Mouse (Mus musculus): Measurements from ENCODE around the gene Foxn3. TPM values are rescaled to one million over a fixed set of nuclear protein-coding genes. Genes with fewer than 3 reads are reported as not detected.

The Foxn3 gene
- total RNA-seq, 2 experiments from 2014 or later, result 49.9 to 51.2 TPM

- no peak for DNase-seq (ENCODE audit: low spot score in 2 of 2)
- intact Hi-C loops (cut with DNase I), result no loop called here
These were observed 244.2 kb downstream of the Foxn3 start for GRCm38 (mm10) chr12:99319171-99319570.

DNA sequence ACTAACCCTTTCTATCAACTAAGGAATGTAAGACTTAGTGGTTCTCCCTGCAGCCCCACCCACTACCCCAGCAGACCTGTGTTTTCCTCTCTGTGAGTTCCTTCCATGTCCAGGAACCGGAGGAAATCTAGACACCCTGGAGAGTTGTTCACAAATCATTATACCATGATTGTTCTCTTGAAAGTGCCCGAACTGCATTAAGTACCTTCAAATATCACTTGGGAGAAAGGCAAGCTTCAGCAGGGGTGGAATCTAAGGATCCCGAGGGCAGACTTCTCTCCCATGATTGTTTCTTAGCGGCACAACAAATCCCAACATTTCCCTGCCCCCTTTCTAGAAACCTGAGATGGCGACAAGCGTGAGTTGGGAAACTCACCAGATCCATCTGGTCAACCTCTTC lies 247.5 kb downstream of the Foxn3 start:
- intact Hi-C loops (cut with DNase I), result no loop called here
- DNase-seq (ENCODE audit: low spot score in 2 of 2), result no peak

DNA sequence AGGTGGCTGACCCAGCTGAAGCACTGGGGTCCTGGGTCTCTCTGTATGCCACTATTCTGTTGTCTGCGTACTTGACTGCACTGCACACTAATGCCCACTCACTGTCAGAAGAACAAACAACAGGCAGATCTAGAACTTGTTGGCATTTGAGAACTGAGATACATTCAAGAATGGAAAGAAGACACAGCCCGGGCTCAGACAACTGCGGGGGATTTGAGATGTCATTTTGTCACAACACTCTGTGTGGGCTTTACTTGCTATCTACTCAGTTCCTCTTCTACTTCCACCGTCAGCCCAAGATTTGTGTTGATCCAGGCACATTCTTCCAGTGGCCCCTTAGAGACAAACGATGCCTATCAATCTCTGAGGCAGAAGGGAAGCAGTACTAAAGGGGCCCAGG lies 248.6 kb downstream of the Foxn3 start:
- intact Hi-C loops (cut with DNase I), result no loop called here
- DNase-seq (ENCODE audit: low spot score in 2 of 2), result no peak

- intact Hi-C loops (cut with DNase I), result no loop called here
These were observed 252.1 kb downstream of the Foxn3 start for GRCm38 (mm10) chr12:99311303-99311702.

DNA sequence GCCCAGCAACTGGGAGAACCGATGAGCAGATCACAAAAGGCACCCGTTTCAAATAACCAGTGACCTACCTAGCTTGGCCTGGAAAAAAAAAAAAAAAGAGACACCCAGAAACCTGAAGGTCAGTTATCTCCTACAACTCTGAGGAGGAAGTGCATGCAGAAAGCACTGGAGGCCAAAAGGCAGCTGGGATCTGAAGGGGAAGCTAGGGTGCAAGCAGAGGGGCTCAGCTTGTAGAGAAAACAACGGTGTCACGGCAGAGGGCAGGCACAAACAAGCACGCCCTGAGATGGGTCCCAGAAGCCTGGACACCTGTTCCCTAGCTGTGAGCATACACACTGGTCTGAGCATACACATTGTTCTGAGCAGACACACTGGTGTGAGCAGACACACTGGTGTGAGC lies 253.4 kb downstream of the Foxn3 start:
- DNase-seq (ENCODE audit: low spot score in 2 of 2), result no peak
- intact Hi-C loops (cut with DNase I), result no loop called here

More at GRCm38 (mm10) chr12:99311303-99311702, 252.1 kb downstream of the Foxn3 start:
- no peak for DNase-seq (ENCODE audit: low spot score in 2 of 2)

- intact Hi-C loops (cut with DNase I), result no loop called here
- DNase-seq (ENCODE audit: low spot score in 2 of 2), result no peak
These were observed 254.8 kb downstream of the Foxn3 start for GRCm38 (mm10) chr12:99308541-99309089.

GRCm38 (mm10) chr12:99306536-99307204 lies 256.7 kb downstream of the Foxn3 start:
- no peak for DNase-seq (ENCODE audit: low spot score in 2 of 2)
- intact Hi-C loops (cut with DNase I), result no loop called here

GRCm38 (mm10) chr12:99305784-99306535 lies 257.4 kb downstream of the Foxn3 start:
- DNase-seq (ENCODE audit: low spot score in 2 of 2), result no peak

DNA sequence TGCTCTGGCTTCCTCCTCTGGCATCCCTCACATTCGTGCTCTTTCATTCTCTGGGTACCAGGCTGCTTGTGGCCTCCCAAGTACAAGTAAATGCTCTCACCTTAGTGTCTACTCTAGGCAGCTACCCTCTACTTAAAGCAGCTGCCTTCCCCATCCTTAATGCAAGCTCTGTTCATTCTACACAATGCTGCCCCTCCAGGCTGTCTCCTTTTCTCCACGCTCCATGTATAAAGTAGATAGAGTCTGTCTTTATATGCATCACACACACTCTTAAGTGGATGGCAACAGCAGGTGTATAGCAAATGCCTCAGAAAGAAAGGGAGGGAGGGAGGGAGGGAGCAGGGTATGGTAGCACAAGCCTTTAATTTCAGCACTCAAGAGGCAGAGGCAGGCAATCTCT lies 258.1 kb downstream of the Foxn3 start:
- intact Hi-C loops (cut with DNase I), result no loop called here
- no peak for DNase-seq (ENCODE audit: low spot score in 2 of 2)

More at GRCm38 (mm10) chr12:99305784-99306535, 257.4 kb downstream of the Foxn3 start:
- intact Hi-C loops (cut with DNase I), result no loop called here

DNA sequence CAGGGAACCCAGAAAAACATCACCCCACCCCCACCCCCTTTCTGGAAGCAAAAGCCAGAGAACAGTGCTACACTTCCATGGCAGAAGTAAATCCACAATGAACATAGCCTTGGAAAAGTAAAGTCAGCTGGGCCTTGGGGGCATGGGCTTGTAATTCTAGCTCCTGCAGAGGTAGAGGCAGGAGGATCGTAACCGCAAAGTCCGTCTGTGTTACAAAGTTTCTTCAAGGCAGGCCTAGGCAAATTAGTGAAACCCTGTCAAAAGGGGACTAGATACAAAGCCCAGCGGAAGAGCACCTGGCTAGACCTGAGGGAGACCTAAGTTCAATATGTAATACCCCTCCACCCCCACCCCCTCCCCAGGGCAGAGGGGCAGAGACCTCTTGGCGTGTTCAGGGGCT lies 259.3 kb downstream of the Foxn3 start:
- no peak for DNase-seq (ENCODE audit: low spot score in 2 of 2)
- intact Hi-C loops (cut with DNase I), result no loop called here

DNA sequence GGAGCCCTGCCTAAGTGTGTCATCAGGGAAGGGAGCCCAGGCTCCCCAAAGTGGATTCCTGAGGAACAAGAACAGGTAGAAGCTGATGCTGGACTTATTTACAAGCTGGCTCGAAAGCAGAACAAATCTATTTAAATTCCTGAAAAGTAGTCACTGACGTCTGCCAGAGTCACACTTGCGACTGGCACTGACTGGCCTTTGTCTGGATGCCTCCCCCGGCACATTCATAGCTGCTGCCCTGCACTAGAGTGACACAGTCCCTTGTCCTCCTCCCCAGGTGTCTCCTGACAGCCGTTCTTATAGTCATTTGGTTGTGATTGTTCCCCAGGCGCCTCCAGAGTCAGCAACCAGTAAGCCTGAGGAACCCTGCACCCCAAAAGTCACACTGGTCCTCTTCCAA lies 259.8 kb downstream of the Foxn3 start:
- intact Hi-C loops (cut with DNase I), result no loop called here
- no peak for DNase-seq (ENCODE audit: low spot score in 2 of 2)

DNA sequence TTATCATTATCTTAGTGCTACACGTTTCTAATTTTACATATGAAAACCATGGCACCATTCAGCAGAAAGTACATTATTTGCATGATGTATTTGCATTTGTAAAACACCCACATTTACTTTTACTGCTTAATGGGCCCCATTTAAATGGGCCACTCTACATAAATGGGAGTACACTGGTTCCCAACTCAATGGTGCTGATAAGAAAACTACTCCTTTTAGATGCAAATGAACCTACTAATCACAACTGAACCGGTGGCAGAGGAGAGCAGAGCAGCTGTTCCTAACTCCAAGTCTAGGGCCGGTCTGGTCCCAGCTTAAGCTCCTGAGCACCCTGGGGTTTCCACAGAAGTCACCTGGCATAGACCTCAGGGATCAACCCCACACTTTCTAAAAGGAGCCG lies 263.5 kb downstream of the Foxn3 start:
- intact Hi-C loops (cut with DNase I), result no loop called here
- no peak for DNase-seq (ENCODE audit: low spot score in 2 of 2)

DNA sequence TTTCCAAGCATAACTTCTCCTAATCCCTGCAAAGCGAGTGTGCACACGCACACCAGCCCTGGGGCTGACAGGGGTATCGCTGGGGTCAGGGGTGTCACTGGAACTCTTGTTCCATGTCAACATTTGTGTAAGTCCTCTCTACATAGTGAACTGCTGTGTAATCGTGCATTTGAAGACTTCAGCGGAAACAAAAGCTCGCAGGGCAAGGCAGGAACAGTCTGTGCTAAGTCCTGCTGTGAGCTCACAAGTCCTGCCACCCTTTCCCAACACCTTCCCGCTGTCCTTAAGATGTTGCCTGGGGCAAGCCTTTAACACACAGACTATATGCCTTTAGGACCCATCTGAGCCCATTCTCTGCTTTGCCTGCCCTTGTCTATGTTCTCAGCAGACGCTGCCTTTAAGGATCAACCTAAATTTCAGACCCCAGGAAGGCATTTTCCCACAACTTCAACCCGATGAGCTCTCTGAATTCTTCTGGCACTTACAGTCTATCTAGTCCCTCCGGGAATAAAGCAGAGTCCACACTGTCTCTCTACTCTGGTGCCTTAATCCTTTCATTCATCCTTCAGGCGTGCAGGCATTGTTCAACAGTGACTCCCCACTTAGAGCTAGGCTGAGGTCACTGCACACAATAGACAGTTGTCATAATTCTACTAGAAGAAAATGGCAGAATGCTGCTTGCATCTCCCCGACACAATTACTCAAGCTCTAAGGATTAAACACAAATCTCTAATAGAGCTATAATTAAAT lies 264.4 kb downstream of the Foxn3 start:
- intact Hi-C loops (cut with DNase I), result no loop called here
- DNase-seq (ENCODE audit: low spot score in 2 of 2), result no peak

- no peak for DNase-seq (ENCODE audit: low spot score in 2 of 2)
- intact Hi-C loops (cut with DNase I), result no loop called here
These were observed 265.1 kb downstream of the Foxn3 start for GRCm38 (mm10) chr12:99298242-99298641.

GRCm38 (mm10) chr12:99297792-99298191 lies 265.6 kb downstream of the Foxn3 start:
- intact Hi-C loops (cut with DNase I), result no loop called here
- no peak for DNase-seq (ENCODE audit: low spot score in 2 of 2)

DNA sequence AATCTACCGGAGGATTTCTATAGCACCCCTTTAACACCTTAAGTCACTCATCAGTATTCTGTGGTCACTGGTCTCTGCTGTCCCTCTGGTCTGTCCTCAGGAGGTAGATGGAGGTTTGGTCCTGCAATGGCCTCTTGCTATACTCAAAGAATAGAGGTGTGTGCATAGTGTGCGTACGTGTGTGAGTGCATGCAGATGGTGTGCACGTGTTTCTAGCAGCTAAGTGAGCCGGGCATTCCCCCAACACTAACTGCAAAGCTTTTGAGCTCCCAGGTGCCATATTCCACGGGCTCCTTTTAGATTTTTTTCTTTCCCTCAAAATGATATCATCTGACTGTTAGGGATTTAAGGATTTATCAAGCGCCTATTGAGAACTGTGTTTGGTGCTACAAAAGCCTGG lies 269.9 kb downstream of the Foxn3 start:
- intact Hi-C loops (cut with DNase I), result no loop called here
- no peak for DNase-seq (ENCODE audit: low spot score in 2 of 2)

GRCm38 (mm10) chr12:99292152-99292551 lies 271.2 kb downstream of the Foxn3 start:
- intact Hi-C loops (cut with DNase I), result no loop called here
- no peak for DNase-seq (ENCODE audit: low spot score in 2 of 2)

DNA sequence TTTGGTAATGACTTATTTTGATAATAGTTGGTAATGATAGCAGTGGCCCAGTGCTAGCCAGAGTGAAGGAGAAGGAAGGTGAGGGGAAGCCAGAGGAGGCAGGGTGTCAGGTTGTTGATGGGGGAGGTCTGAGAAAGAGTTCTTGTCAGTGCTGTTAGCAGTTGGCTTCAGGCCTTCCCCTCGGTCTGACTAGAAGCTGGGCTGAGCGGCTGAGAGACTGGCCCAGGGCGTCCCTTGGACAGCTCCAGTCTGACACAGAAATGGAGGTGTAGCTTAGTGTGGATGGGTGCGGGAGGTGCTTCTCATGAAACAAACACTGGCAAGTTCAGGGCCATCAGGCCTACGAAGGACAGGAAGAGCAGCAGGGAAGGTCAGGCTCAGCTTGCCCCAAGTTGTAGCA lies 276.3 kb downstream of the Foxn3 start:
- intact Hi-C loops (cut with DNase I), result no loop called here
- no peak for DNase-seq (ENCODE audit: low spot score in 2 of 2)

DNA sequence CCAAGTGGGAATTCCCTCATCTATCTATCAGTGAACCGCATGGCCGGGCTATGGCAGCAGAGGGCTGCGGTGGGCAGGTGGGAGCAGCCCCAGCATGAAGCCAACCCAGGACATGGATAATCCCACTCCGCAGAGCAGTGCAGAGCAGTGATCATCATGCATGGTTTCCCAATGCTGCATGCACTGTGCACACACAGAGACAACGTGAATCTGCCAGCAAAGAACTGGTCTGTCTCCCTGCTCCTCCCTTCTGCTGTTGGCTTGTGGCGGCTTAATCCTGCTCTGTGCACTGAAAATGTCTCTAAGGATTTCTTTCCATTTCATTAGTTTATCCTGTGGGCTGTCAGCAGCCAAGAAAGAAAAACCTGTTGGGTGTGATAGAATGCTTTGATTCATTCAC lies 276.7 kb downstream of the Foxn3 start:
- intact Hi-C loops (cut with DNase I), result no loop called here
- no peak for DNase-seq (ENCODE audit: low spot score in 2 of 2)

- no peak for DNase-seq (ENCODE audit: low spot score in 2 of 2)
- intact Hi-C loops (cut with DNase I), result no loop called here
These were observed 277.7 kb downstream of the Foxn3 start for GRCm38 (mm10) chr12:99285656-99286055.

Measured in left cerebral cortex, postnatal 36 days (tissue).